Mouse (Mus musculus) testis, adult 2 months (tissue): ENCODE results near the gene Fam184a. TPM values are rescaled to one million over a fixed set of nuclear protein-coding genes. Genes with fewer than 3 reads are reported as not detected.
"Not testable (repeated sequence)": the region's sequence is repeated elsewhere in the genome, so short reads cannot be mapped to it uniquely, and the experiment has no call there.

ENCODE experiments used
- H3K27ac ChIP-seq: fragments of 200-500 bp; 2 replicates; pipeline ENCODE4 v1.5.1; 2012; ENCODE audit warnings: low read depth, low read length; ENCODE audit not compliant: control insufficient read depth, insufficient read depth
- H3K27me3 ChIP-seq: fragments of 200-500 bp; 2 replicates; pipeline ENCODE4 v1.6.1; 2012; ENCODE audit warnings: mild to moderate bottlenecking, low read length, moderate library complexity; ENCODE audit not compliant: control insufficient read depth, insufficient read depth
- H3K36me3 ChIP-seq: fragments of 200-500 bp; 2 replicates; pipeline ENCODE4 v1.6.1; 2012; ENCODE audit warnings: mild to moderate bottlenecking, low read length; ENCODE audit not compliant: control insufficient read depth, insufficient read depth
- H3K4me1 ChIP-seq: fragments of 200-500 bp; 2 replicates; pipeline ENCODE4 v1.6.1; 2012; ENCODE audit warnings: low read length; ENCODE audit not compliant: control insufficient read depth, insufficient read depth
- H3K4me3 ChIP-seq: fragments of 200-500 bp; 2 replicates; pipeline ENCODE4 v1.5.1; 2012; ENCODE audit warnings: low read depth, mild to moderate bottlenecking, low read length, moderate library complexity, mixed read lengths; ENCODE audit not compliant: control insufficient read depth
- CTCF ChIP-seq: fragments of 200-500 bp; IDR thresholded peaks from 2 replicates; pipeline ENCODE4 v1.5.1; 2012; ENCODE audit warnings: low read depth, mild to moderate bottlenecking, inconsistent platforms, low read length, moderate library complexity; ENCODE audit not compliant: control insufficient read depth, insufficient read depth, insufficient replicate concordance
- POLR2A ChIP-seq: fragments of 200-500 bp; IDR thresholded peaks from 2 replicates; pipeline ENCODE4 v1.6.1; 2012; ENCODE audit warnings: low read depth, mild to moderate bottlenecking, inconsistent platforms, low read length, moderate library complexity; ENCODE audit not compliant: control insufficient read depth
- polyA plus RNA-seq: library from polyadenylated mRNA; depleted of rRNA; stranded (reverse); fragments of >200 nt; gene quantifications from 2 replicates; pipeline ENCODE4 v1.2.3, GENCODE M21; 2012

Gene Fam184a
- polyA plus RNA-seq, 1 experiment, result 50.3 TPM

DNA sequence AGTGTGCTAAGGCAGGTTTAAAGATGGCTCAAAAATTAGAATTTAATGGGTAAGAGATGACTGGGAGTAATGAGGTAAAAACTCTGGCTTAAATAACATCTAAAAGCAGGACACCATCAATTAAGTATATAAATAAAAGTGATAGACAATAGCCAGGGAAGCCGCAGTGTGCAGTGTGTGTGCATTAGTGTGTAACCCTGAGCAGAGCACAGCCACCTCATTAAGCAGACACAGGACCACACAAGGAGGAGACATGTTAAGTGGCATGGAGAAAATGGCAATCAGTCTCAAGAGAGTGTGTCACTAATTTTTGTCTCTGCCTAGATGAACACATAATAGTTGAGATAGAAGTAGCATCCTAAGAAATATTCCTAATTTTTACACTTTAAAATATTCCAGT lies 62.4 kb downstream of the Fam184a start:
- TF ChIP-seq CTCF (no peak), POLR2A (no peak)
- no peaks in the 10 kb centered on the region for H3K4me1 ChIP-seq

DNA sequence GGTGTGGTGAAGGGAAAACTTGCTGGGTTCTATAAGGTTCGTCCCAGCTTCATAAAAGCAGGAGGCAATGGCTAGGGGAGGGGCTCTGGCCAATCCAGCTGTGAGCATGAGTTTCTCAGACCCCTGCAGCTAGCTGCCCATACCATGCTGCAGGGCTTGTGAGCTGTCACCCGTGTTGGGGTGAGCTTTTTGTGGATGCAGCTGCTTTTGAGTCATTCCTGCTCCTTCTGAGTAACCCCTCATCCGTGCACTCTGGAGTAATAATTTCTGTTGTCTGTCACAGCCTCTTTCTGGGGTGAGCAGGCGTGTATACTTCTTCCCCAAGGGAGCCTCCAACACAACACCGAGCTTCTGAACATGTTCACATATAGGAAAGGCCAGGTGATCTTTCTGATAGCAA lies 63.0 kb downstream of the Fam184a start:
- Histone ChIP-seq H3K4me3 (no peak overlapping the region), H3K27me3 (no peaks in the 10 kb centered on the region), H3K36me3 (no peaks in the 10 kb centered on the region), H3K27ac (no peak overlapping the region), H3K4me1 (no peaks in the 10 kb centered on the region)
- TF ChIP-seq POLR2A, result no peak
- TF ChIP-seq CTCF, result no peak

More for the DNA sequence above, 62.4 kb downstream of the Fam184a start:
- H3K36me3 ChIP-seq, result no peaks in the 10 kb centered on the region
- H3K27ac ChIP-seq, result no peak overlapping the region
- H3K4me3 ChIP-seq, result no peak overlapping the region
- H3K27me3 ChIP-seq, result no peaks in the 10 kb centered on the region

DNA sequence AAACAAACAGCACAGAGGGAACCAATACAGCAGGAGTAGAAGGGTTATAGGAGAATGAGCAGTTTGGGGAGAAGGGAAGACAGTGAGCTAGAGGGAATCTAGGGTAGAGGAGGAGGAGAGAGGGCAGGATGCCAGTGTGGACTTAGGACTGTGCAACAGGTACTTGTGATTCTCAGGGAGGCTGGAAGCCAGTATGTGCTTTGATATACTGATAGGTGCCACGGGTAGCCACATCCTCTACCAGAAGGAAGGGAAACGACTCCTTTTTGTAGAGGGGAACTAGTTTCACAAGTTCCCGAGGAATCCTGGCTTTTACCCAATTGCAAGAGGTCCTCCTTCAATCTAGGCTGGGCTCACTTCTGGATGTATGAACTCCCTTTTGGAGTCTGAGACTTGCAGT lies 65.1 kb downstream of the Fam184a start:
- H3K36me3 ChIP-seq, result no peaks in the 10 kb centered on the region
- no peak for TF ChIP-seq CTCF
- TF ChIP-seq POLR2A, result no peak
- no peaks in the 10 kb centered on the region for H3K27me3 ChIP-seq
- H3K27ac ChIP-seq, result no peak overlapping the region
- H3K4me3 ChIP-seq, result no peak overlapping the region
- H3K4me1 ChIP-seq, result no peaks in the 10 kb centered on the region

DNA sequence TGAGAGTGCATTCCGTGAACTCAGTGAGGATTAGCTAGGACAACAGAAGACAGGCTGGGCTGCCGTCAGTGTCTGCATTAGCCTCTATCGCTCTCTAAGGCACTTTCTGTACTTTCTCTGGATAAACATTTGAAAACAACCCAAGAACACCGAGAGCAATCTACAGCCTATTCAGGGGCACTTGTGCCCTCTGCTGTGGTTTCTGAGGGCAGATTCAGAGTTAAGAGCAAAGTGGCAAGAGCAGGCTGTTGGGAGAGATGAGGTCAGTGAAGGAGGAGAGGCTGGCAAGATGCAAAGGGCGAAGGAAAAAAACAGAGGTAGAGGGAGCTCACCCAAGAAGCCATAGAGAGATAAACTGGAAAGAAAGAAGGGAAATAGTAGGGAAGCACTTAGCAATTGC lies 67.7 kb downstream of the Fam184a start:
- Histone ChIP-seq H3K36me3 (no peaks in the 10 kb centered on the region), H3K27ac (no peak overlapping the region), H3K27me3 (no peaks in the 10 kb centered on the region), H3K4me3 (no peak overlapping the region), H3K4me1 (no peaks in the 10 kb centered on the region)
- no peak for TF ChIP-seq POLR2A
- no peak for TF ChIP-seq CTCF

DNA sequence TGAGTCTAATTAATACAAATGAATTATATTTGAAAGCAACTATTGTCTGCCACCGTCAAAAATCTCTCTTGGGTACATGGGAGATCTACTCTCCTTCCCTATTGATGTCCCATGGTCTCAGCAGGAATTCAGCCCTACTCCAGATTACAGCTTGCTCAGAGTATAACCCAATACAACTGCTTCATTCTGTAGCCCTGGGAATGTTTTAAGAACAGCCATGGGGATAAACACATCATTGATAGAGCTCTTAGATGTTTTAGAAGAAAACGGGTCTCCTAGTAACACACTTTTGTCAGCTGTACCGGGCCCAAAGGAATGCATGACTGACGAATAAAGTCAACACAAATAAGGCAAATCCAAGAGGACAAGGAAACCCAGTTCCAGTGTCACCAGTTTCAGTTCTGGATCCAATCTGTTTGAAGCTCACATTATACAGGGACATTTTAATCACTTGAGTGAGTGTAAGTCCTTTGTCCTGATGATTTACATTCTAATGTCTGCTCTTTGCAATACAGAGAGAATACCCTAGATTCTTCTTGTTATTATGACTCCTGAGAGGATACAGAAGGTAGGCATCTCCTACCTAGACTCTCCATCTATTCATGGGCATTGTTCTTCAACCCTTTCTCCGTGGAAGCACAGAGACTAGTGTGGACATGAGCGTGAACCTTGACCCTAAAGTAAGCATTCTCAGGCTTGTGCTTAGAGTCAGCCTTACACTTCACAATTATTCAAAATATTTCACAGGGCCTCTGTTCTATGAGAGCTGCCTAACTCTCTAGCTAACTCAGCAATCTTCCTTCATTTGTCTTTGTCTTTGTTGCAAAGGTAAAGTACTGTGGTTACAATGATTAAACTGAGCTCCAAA lies 71.0 kb downstream of the Fam184a start:
- Histone ChIP-seq H3K27ac (no peak overlapping the region), H3K4me3 (no peak overlapping the region), H3K27me3 (no peaks in the 10 kb centered on the region), H3K4me1 (no peaks in the 10 kb centered on the region), H3K36me3 (no peaks in the 10 kb centered on the region)
- no peak for TF ChIP-seq CTCF
- no peak for TF ChIP-seq POLR2A

DNA sequence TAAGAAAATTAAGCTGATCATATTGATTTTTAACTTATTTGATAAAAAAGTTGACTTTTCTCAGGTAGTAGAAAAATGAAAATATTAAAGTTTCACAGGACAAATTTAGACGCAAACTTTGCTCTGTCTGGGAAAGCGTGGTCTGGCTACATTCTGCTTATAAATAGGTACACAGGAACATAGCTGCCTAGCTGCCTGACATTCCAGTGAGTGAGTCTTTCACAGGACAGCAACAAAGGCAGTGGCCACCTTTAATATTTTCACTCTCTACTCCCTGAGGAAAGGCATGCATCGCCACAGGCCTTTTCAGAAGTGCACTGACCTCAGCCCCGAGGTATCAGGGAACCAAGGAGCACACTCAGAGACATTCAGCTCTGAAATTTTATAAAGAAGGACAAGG lies 89.1 kb downstream of the Fam184a start:
- H3K4me3 ChIP-seq, result no peak overlapping the region
- H3K4me1 ChIP-seq, result no peaks in the 10 kb centered on the region
- no peak overlapping the region for H3K27ac ChIP-seq
- no peaks in the 10 kb centered on the region for H3K36me3 ChIP-seq
- TF ChIP-seq CTCF (no peak), POLR2A (no peak)
- no peaks in the 10 kb centered on the region for H3K27me3 ChIP-seq

DNA sequence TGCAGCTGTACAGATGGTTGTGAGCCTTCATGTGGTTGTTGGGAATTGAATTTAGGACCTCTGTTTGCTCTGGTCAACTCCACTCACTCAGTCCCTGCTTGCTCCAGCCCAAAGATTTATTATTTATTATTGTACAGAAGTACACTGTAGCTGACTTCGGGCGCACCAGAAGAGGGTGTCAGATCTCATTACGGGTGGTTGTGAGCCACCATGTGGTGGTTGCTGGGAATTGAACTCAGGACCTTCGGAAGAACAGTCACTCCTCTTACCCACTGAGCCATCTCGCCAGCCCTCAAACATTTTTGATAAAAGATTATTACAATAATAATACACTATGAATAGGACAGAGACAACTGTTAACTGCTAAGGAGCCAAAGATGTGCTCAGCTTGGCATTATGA lies 96.7 kb downstream of the Fam184a start:
- not testable (repeated sequence) for H3K36me3 ChIP-seq, H3K27me3 ChIP-seq, H3K27ac ChIP-seq, H3K4me1 ChIP-seq, H3K4me3 ChIP-seq
